Mouse (Mus musculus): ENCODE results near the gene Cnksr2.

DNA sequence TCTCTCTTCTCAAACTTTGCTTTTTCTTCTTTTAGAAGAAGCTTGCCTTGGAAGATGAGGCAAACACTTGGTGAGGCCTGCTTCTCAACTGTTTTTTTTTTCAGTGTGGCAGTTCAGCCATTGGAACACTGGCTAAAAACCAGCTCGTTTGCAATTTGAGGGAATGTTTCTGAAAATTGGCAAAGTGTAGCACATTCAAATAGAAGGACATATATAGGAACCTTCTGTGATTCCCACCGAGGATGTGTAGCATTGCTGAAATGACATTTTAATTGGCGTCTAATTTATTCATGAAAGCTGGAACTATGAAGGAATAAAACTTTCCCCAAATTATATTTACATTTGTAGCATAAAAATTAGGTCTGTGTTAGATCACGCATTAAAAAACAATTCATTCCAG, 213.1 kb downstream of the Cnksr2 start:
- TF ChIP-seq POLR2A (IDR thresholded peaks at IDR 0.05; ENCODE audit: control insufficient read depth, low read depth, low read length), result no peak
- TF ChIP-seq CTCF (IDR thresholded peaks at IDR 0.05; ENCODE audit: control insufficient read depth, insufficient read depth, insufficient replicate concordance, low read depth, low read length), result no peak

Measured in testis, adult 2 months (tissue).